Mouse (Mus musculus) frontal cortex, postnatal 10 days (tissue): ENCODE results near the gene Gm11562.
"Not testable (repeated sequence)": the region's sequence is repeated elsewhere in the genome, so short reads cannot be mapped to it uniquely, and the experiment has no call there.

ENCODE experiments used
- DNase-seq, 2 experiments: peaks; one replicate each; pipeline ENCODE4 v3.0.0; 2022; ENCODE audit warnings: low spot score in 2 of 2, mixed read lengths in 1 of 2

The Gm11562 gene

GRCm38 (mm10) chr11:99620335-99620734 is at the start of gene Gm11562:
Gene Gm11562, minus strand, starts transcription at chr11:99620435.
- DNase-seq = no peak

- DNase-seq = no peak
These were observed 45.6 kb upstream of the Gm11562 start, which contains the start of gene Krtap4-6 for GRCm38 (mm10) chr11:99665860-99666259. Gene Krtap4-6, minus strand, starts transcription at chr11:99665960.

- no peak for DNase-seq
These were observed 42.6 kb upstream of the Gm11562 start for GRCm38 (mm10) chr11:99662802-99663201.

GRCm38 (mm10) chr11:99659256-99659655 is 39.0 kb upstream of the Gm11562 start:
- no peak for DNase-seq

- not testable (repeated sequence) for DNase-seq
These were observed 38.3 kb upstream of the Gm11562 start, which contains the start of gene Gm11563 for GRCm38 (mm10) chr11:99658467-99659010. Gene Gm11563, minus strand, starts transcription at chr11:99658960.

GRCm38 (mm10) chr11:99657051-99657450 is 36.8 kb upstream of the Gm11562 start:
- DNase-seq = no peak

- DNase-seq = no peak
These were observed 29.9 kb upstream of the Gm11562 start, which contains the start of gene Gm11555 for GRCm38 (mm10) chr11:99650136-99650535. Gene Gm11555, minus strand, starts transcription at chr11:99650236.

- DNase-seq = no peak
These were observed 26.2 kb upstream of the Gm11562 start for GRCm38 (mm10) chr11:99646444-99646843.

GRCm38 (mm10) chr11:99644351-99644750 is 24.1 kb upstream of the Gm11562 start:
- DNase-seq = no peak

GRCm38 (mm10) chr11:99643635-99644139 is 23.5 kb upstream of the Gm11562 start, which contains the start of gene Krtap4-7:
Gene Krtap4-7, minus strand, starts transcription at chr11:99644089.
- not testable (repeated sequence) for DNase-seq

GRCm38 (mm10) chr11:99640926-99641325 is 20.7 kb upstream of the Gm11562 start:
- no peak for DNase-seq

- DNase-seq = no peak
These were observed 16.9 kb upstream of the Gm11562 start for GRCm38 (mm10) chr11:99637086-99637485.

- DNase-seq = no peak
These were observed 14.5 kb upstream of the Gm11562 start, which contains the start of gene Krtap4-2 for GRCm38 (mm10) chr11:99634653-99635134. Gene Krtap4-2, minus strand, starts transcription at chr11:99635084.

GRCm38 (mm10) chr11:99633293-99633692 is 13.1 kb upstream of the Gm11562 start:
- DNase-seq = no peak

GRCm38 (mm10) chr11:99630890-99631289 is 10.7 kb upstream of the Gm11562 start:
- no peak for DNase-seq

- DNase-seq = no peak
These were observed 7.9 kb upstream of the Gm11562 start, which contains the start of gene Krtap4-1 for GRCm38 (mm10) chr11:99628138-99628537. Gene Krtap4-1, minus strand, starts transcription at chr11:99628238.

GRCm38 (mm10) chr11:99614796-99615363 is 5.4 kb downstream of the Gm11562 start, which contains the start of gene Krtap2-4:
Gene Krtap2-4, minus strand, starts transcription at chr11:99614846.
- no peak for DNase-seq

- not testable (repeated sequence) for DNase-seq
These were observed 10.1 kb downstream of the Gm11562 start, which contains the start of gene Gm11937 for GRCm38 (mm10) chr11:99610089-99610488. Gene Gm11937, minus strand, starts transcription at chr11:99610189.

GRCm38 (mm10) chr11:99609126-99609525 is 11.1 kb downstream of the Gm11562 start:
- DNase-seq = peak in 1 of 2 experiments; percentile 13

- not testable (repeated sequence) for DNase-seq
These were observed 17.0 kb downstream of the Gm11562 start, which contains the start of gene Gm11938 for GRCm38 (mm10) chr11:99603208-99603607. Gene Gm11938, minus strand, starts transcription at chr11:99603308.

- DNase-seq = not testable (repeated sequence)
These were observed 22.5 kb downstream of the Gm11562 start, which contains the start of gene Krtap9-3 for GRCm38 (mm10) chr11:99597742-99598141. Gene Krtap9-3, minus strand, starts transcription at chr11:99598105.

- no peak for DNase-seq
These were observed 29.3 kb downstream of the Gm11562 start, which contains the start of gene Krtap1-3 for GRCm38 (mm10) chr11:99590981-99591380. Gene Krtap1-3, minus strand, starts transcription at chr11:99591339.
